ENCODE assay signal across 8 mouse cellular contexts in the genomic region with DNA sequence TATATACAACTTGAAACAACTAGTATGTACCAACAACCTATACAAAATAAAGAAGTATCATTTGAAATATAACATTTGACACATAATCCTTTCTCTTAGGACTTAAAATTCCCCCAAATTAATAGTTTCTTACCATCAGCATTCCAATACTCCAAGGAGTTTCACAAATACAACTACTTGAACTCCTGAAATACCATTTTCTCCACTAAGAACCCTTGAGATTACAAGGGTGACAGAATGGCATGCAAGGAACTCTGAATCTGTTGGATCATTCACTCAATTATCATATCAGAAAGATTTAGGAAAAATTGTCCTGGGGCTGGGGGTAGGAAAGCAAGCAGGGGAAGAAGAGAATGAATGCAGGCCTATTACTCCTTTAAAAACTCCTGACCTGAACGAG. TPM values are rescaled to one million over a fixed set of nuclear protein-coding genes. Genes with fewer than 3 reads are reported as not detected.
DNase-seq lines count a peak whose midpoint lies in the region; ATAC-seq and TF ChIP-seq lines count a peak whose summit lies in the region.

No protein-coding gene starts in this region.

- H3K9me3 ChIP-seq in kidney, embryonic 16.5 days (ENCODE audit: low read length) = no peaks in the 10 kb centered on the region
- no peaks in the 10 kb centered on the region for H3K9me3 ChIP-seq in intestine, postnatal 0 days (ENCODE audit: control insufficient read depth)
- H3K9me3 ChIP-seq in neural tube, embryonic 12.5 days = no peaks in the 10 kb centered on the region

- DNase-seq in kidney, adult 9 months = no peak
- DNase-seq in frontal cortex, postnatal 10 days (ENCODE audit: low spot score in 2 of 2) = no peak
- DNase-seq in retina, embryonic 14.5 days (ENCODE audit: low spot score) = no peak
- DNase-seq in thymus, postnatal 14 days = no peak

- peaks cover 51% of the 10 kb centered on the region for H3K4me1 ChIP-seq in kidney, embryonic 16.5 days (ENCODE audit: insufficient read depth, low read length)
- H3K4me1 ChIP-seq in embryonic fibroblast, embryonic 13.5 days (ENCODE audit: control insufficient read depth, insufficient read depth, low read length) = no peaks in the 10 kb centered on the region
- peaks cover 5% of the 10 kb centered on the region; the same call in 1 of the 2 replicates for H3K4me1 ChIP-seq in intestine, postnatal 0 days (replicated peaks; ENCODE audit: control insufficient read depth, insufficient read depth, low read length)
- peaks cover 24% of the 10 kb centered on the region for H3K4me1 ChIP-seq in neural tube, embryonic 12.5 days

- peak overlapping the region; percentile 57 for H3K4me3 ChIP-seq in kidney, embryonic 16.5 days (ENCODE audit: low read length)
- H3K4me3 ChIP-seq in embryonic fibroblast, embryonic 13.5 days (ENCODE audit: insufficient read depth, low read length) = 0 out of 2 replicates have a peak overlapping the region, but pooled peaks have one; percentile 12
- H3K4me3 ChIP-seq in intestine, postnatal 0 days (ENCODE audit: low read depth, low read length) = peak overlapping the region; percentile 57
- H3K4me3 ChIP-seq in neural tube, embryonic 12.5 days = peak overlapping the region; percentile 45

- peak; percentile 19; the same call in 1 of the 2 replicates for ATAC-seq in kidney, embryonic 16.5 days (ENCODE audit: low FRiP score, low TSS enrichment)
- no peak for ATAC-seq in intestine, postnatal 0 days
- no peak for ATAC-seq in neural tube, embryonic 12.5 days (ENCODE audit: low FRiP score, low read depth)

- whole genome bisulfite sequencing in kidney, embryonic 16.5 days = 8% methylated on average over 1 of the region's 1 CpGs
- WGBS in intestine, postnatal 0 days = 3% methylated on average over 1 of the region's 1 CpGs
- 62% methylated on average over 1 of the region's 1 CpGs for WGBS in neural tube, embryonic 12.5 days

- H3K36me3 ChIP-seq in kidney, embryonic 16.5 days (ENCODE audit: insufficient read depth, low read length) = no peaks in the 10 kb centered on the region
- H3K36me3 ChIP-seq in intestine, postnatal 0 days (ENCODE audit: control insufficient read depth, insufficient read depth) = no peaks in the 10 kb centered on the region
- H3K36me3 ChIP-seq in neural tube, embryonic 12.5 days = no peaks in the 10 kb centered on the region

- no peak for TF ChIP-seq CTCF in embryonic fibroblast, embryonic 13.5 days (IDR thresholded peaks at IDR 0.05; ENCODE audit: borderline replicate concordance, insufficient read depth, low read length)
- TF ChIP-seq CTCF in intestine, postnatal 0 days (IDR thresholded peaks at IDR 0.05; ENCODE audit: low read depth) = no peak

- H3K27me3 ChIP-seq in kidney, embryonic 16.5 days (ENCODE audit: insufficient read depth, low read length) = no peaks in the 10 kb centered on the region
- H3K27me3 ChIP-seq in intestine, postnatal 0 days (replicated peaks; ENCODE audit: control insufficient read depth, insufficient read depth, low read length) = no peaks in the 10 kb centered on the region
- no peaks in the 10 kb centered on the region for H3K27me3 ChIP-seq in neural tube, embryonic 12.5 days (replicated peaks)

- TF ChIP-seq POLR2A in embryonic fibroblast, embryonic 13.5 days (IDR thresholded peaks at IDR 0.05; ENCODE audit: low read depth, low read length) = no peak

- peak overlapping the region; percentile 65 for H3K9ac ChIP-seq in kidney, embryonic 16.5 days (replicated peaks; ENCODE audit: low read length)
- H3K9ac ChIP-seq in intestine, postnatal 0 days (ENCODE audit: low read depth, low read length) = peak overlapping the region; percentile 38; the same call in 1 of the 2 replicates
- peak overlapping the region; percentile 22 for H3K9ac ChIP-seq in neural tube, embryonic 12.5 days

- H3K4me2 ChIP-seq in kidney, embryonic 16.5 days (replicated peaks; ENCODE audit: low read depth, low read length) = peak overlapping the region; percentile 61
- peak overlapping the region; percentile 67 for H3K4me2 ChIP-seq in intestine, postnatal 0 days (replicated peaks; ENCODE audit: low read depth)
- H3K4me2 ChIP-seq in neural tube, embryonic 12.5 days (replicated peaks) = peak overlapping the region; percentile 63

- peak overlapping the region; percentile 95 for H3K27ac ChIP-seq in kidney, embryonic 16.5 days (ENCODE audit: low read length)
- H3K27ac ChIP-seq in embryonic fibroblast, embryonic 13.5 days (ENCODE audit: insufficient read depth, low read length) = no peak overlapping the region
- peak overlapping the region; percentile 57 for H3K27ac ChIP-seq in intestine, postnatal 0 days (ENCODE audit: low read depth, low read length)
- H3K27ac ChIP-seq in neural tube, embryonic 12.5 days = no peak overlapping the region

RNA-seq across cellular contexts. Expression of gene Nfyc, which starts 17.6 kb away (rescaled TPM):
- 123 and 133 TPM in 2 replicates for polyA plus RNA-seq in kidney, embryonic 16.5 days (2015; fragmentation: Nextera tagmentation; extraction: Ambion mirVana)
- polyA plus RNA-seq in embryonic fibroblast, embryonic 13.5 days (2011; ENCODE audit: insufficient read length, low read depth, missing spikeins) = 30.4 and 36.4 TPM in 2 replicates
- polyA plus RNA-seq in intestine, postnatal 0 days (2015; fragmentation: Nextera tagmentation; extraction: Ambion mirVana) = 47.7 and 49.8 TPM in 2 replicates
- 103 and 104 TPM in 2 replicates for polyA plus RNA-seq in neural tube, embryonic 12.5 days (2016; fragmentation: Nextera tagmentation; extraction: Ambion mirVana)

RNA-seq across cellular contexts. Expression of gene Rims3, which starts 40.9 kb away (rescaled TPM):
- 0.41 and 0.54 TPM in 2 replicates for polyA plus RNA-seq in kidney, embryonic 16.5 days (2015; fragmentation: Nextera tagmentation; extraction: Ambion mirVana)
- polyA plus RNA-seq in embryonic fibroblast, embryonic 13.5 days (2011; ENCODE audit: insufficient read length, low read depth, missing spikeins) = not detected in 2 replicates
- 0.77 and 0.95 TPM in 2 replicates for polyA plus RNA-seq in intestine, postnatal 0 days (2015; fragmentation: Nextera tagmentation; extraction: Ambion mirVana)
- 10.0 and 12.9 TPM in 2 replicates for polyA plus RNA-seq in neural tube, embryonic 12.5 days (2016; fragmentation: Nextera tagmentation; extraction: Ambion mirVana)

Comparison
In these comparisons a context has a peak if more than half of its experiments do, and no peak if none do; other contexts are left out.
1. H3K27ac ChIP-seq: peak in kidney, embryonic 16.5 days (single experiment) and intestine, postnatal 0 days (single experiment); none in embryonic fibroblast, embryonic 13.5 days (single experiment) and neural tube, embryonic 12.5 days (single experiment).
2. Peak in every context shown above with its lines, with median percentiles within 50 percentile points of each other: H3K4me2 ChIP-seq, H3K4me3 ChIP-seq and H3K9ac ChIP-seq.